ENCODE assay signal across 9 mouse cellular contexts in the genomic region with DNA sequence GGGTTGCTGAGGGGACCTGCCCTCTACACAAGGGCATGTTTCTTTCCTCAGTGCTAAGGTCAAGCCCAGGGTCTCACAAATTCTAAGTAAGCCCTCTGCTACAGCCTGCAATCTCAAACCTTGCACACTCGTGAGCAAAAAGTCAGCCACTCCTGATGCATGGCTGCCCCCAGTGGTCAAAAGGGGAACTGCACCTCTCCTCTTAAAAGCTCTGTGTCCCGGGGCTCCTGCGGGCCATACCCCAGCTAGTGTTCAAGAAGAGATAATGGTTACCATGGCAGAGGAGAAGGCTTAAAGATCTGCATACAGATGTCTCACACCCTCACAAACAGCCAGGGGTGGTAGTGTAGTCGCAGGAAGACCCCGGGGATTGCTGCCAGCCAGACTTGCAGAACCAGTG. TPM values are rescaled to one million over a fixed set of nuclear protein-coding genes. Genes with fewer than 3 reads are reported as not detected.
DNase-seq lines count a peak whose midpoint lies in the region; ATAC-seq and TF ChIP-seq lines count a peak whose summit lies in the region.
"Had no signal": no experiment of that assay in that cellular context is flagged by ENCODE, and none has a peak within 500 bp of the region (broad histone marks: within the 10 kb centered on the region; RNA-seq: fewer than 3 reads in every experiment).

No protein-coding gene starts in this region.

- H3K4me3 ChIP-seq in lung, embryonic 14.5 days (ENCODE audit: low read depth, low read length), result no peak overlapping the region
- H3K4me3 ChIP-seq: embryonic facial prominence, embryonic 15.5 days had no signal

- no peaks in the 10 kb centered on the region for H3K9me3 ChIP-seq in lung, embryonic 14.5 days (ENCODE audit: low read depth, low read length)
- H3K9me3 ChIP-seq: embryonic facial prominence, embryonic 15.5 days had no signal

- no peak overlapping the region for H3K4me2 ChIP-seq in lung, embryonic 14.5 days
- H3K4me2 ChIP-seq: embryonic facial prominence, embryonic 15.5 days had no signal

- peak; percentile 67 to 72 for DNase-seq in B cell, adult 2 months
- peak; percentile 75 for DNase-seq in adrenal gland, adult 2 months
- DNase-seq in embryo, embryonic 10 days (ENCODE audit: low spot score), result peak; percentile 90
- DNase-seq in heart, adult 8-10 months (ENCODE audit: low spot score), result peak; percentile 84
- peak; percentile 83 to 95 for DNase-seq in kidney, postnatal 25 days
- peak; percentile 94 for DNase-seq in lung, embryonic 14.5 days
- peak; percentile 50 for DNase-seq in retina, adult 2 months (ENCODE audit: low read depth, low spot score)
- peak; percentile 52 to 62 for DNase-seq in thymus, postnatal 36 days

- peak; percentile 98 for TF ChIP-seq CTCF in lung, embryonic 14.5 days (IDR thresholded peaks at IDR 0.05; ENCODE audit: low read depth)

- no peak overlapping the region for H3K27ac ChIP-seq in lung, embryonic 14.5 days (ENCODE audit: low read depth)
- H3K27ac ChIP-seq: embryonic facial prominence, embryonic 15.5 days had no signal

- 5% methylated on average over 5 of the region's 5 CpGs for WGBS in lung, embryonic 14.5 days

- H3K4me1 ChIP-seq in lung, embryonic 14.5 days (ENCODE audit: insufficient read depth), result no peaks in the 10 kb centered on the region

- H3K36me3 ChIP-seq in lung, embryonic 14.5 days (ENCODE audit: insufficient read depth), result no peaks in the 10 kb centered on the region
- H3K36me3 ChIP-seq: embryonic facial prominence, embryonic 15.5 days had no signal

- no peak overlapping the region for H3K9ac ChIP-seq in lung, embryonic 14.5 days
- H3K9ac ChIP-seq: embryonic facial prominence, embryonic 15.5 days had no signal

- no peaks in the 10 kb centered on the region for H3K27me3 ChIP-seq in lung, embryonic 14.5 days (ENCODE audit: insufficient read depth, low read length)
- H3K27me3 ChIP-seq: embryonic facial prominence, embryonic 15.5 days had no signal

- peak; percentile 16; the same call in 1 of the 2 replicates for ATAC-seq in lung, embryonic 14.5 days (ENCODE audit: insufficient read depth)

RNA-seq across cellular contexts. Expression of a gene that starts 9.2 kb away (rescaled TPM):
- 10 to 100 TPM; 19.1 to 22.6 TPM for total RNA-seq in adrenal gland, adult 2 months (2021)
- 35.2 and 47.4 TPM in 2 replicates for polyA plus RNA-seq in adrenal gland, adult 2 months (2012; rRNA removed)
- total RNA-seq in heart, adult 8-10 months (2022), result 1 to 10 TPM; 2.9 to 4.0 (median 3.5) TPM
- polyA plus RNA-seq in lung, embryonic 14.5 days (2014; fragmentation: Nextera tagmentation; extraction: Ambion mirVana), result 12.8 and 14.1 TPM in 2 replicates
